Comparison of ENCODE assay signal across 16 mouse cellular contexts in genomic region chr9:50831514-50831913, GRCm38 (mm10).
"Had no signal": no experiment of that assay in that cellular context is flagged by ENCODE, and none has a peak within 500 bp of the region (broad histone marks: within the 10 kb centered on the region; RNA-seq: fewer than 3 reads in every experiment).

No protein-coding gene starts in this region.

- H3K9me3 ChIP-seq: midbrain, embryonic 10.5 days; midbrain, embryonic 12.5 days; neural tube, embryonic 13.5 days; neural tube, embryonic 15.5 days had no signal

- H3K4me2 ChIP-seq: lung, embryonic 14.5 days; midbrain, embryonic 12.5 days; neural tube, embryonic 13.5 days; neural tube, embryonic 15.5 days had no signal

- H3K27me3 ChIP-seq: midbrain, embryonic 12.5 days; neural tube, embryonic 13.5 days; neural tube, embryonic 15.5 days had no signal

- H3K9ac ChIP-seq: lung, embryonic 14.5 days; midbrain, embryonic 12.5 days; neural tube, embryonic 13.5 days; neural tube, embryonic 15.5 days had no signal

- ATAC-seq: midbrain, embryonic 16.5 days had no signal

- H3K4me3 ChIP-seq: midbrain, embryonic 10.5 days; midbrain, embryonic 12.5 days; myocyte; neural tube, embryonic 13.5 days; neural tube, embryonic 15.5 days had no signal

- H3K27ac ChIP-seq: midbrain, embryonic 10.5 days; midbrain, embryonic 12.5 days; neural tube, embryonic 13.5 days; neural tube, embryonic 15.5 days had no signal

- H3K4me1 ChIP-seq: midbrain, embryonic 10.5 days; midbrain, embryonic 12.5 days; neural tube, embryonic 13.5 days; neural tube, embryonic 15.5 days had no signal

- DNase-seq: lung, embryonic 14.5 days; lung, postnatal 10 days; lung, postnatal 4 days; midbrain, embryonic 14.5 days; retina, postnatal 1 day; right cerebral cortex, postnatal 4 days; spleen, adult 18-20 months; thymus, adult 18-20 months; thymus, postnatal 25 days; thymus, postnatal 4 days had no signal
